Mouse (Mus musculus): ENCODE results near the gene Pdzph1.
A peak's percentile ranks its signal among the peaks of the same experiment; 100 is the strongest.

Gene Pdzph1

DNA sequence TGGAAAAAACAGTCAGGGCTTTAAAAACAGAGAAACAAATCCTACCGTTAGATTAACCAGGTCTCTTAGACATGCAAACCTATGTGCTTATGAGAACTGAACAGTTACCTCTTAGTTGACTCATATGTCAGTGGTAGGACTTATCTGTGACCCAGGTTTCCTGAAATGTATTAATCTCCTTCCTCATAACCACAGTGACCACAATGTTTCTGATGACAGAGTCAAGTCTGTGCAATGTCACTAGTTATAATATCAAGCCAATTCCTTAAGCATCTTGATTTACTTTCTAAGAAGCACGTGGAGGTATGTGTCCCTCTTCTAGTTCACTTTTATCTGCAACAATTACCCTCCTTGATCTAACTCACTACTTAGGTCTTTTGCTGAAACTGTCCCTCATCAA, 68.4 kb downstream of the Pdzph1 start:
- DNase-seq: no peak

DNA sequence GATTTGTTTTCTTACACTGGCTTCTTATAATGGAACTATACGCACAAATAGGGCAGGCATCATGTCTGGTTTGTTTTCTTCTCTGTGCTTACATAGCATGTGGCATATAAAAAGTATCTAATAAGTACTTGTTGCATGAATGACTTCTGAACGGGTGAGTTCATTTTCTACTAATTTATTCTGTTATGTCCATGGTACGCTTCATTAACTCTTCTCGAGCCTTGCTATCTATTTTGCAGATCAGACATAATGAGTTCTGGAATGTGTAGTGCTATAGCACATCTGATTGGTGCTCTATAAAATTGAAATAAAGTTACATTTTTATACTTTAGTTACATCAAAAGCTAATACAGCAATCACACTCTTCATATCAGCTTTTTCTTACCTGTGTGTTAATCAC, 71.2 kb downstream of the Pdzph1 start:
- no peak for DNase-seq

DNA sequence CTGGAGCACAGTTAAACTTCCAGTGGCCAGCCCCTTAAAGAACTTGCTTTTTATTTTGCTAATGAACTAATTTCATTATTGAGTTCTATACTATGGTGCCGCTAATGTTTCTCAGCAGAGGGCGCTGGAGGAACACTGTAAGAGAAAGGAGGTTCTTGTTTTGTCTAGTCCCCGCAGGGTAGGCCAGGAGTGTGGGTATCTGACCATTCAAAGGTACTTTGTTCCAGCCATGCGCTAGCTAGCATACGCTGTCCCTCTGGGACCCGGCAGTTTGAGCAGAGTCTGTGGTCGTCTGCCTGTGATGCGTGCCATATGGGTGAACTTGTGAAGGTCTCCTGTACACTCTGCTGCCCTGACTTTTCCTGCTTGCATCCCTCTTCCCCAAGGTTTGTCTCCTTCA, 72.1 kb downstream of the Pdzph1 start:
- DNase-seq: no peak

DNA sequence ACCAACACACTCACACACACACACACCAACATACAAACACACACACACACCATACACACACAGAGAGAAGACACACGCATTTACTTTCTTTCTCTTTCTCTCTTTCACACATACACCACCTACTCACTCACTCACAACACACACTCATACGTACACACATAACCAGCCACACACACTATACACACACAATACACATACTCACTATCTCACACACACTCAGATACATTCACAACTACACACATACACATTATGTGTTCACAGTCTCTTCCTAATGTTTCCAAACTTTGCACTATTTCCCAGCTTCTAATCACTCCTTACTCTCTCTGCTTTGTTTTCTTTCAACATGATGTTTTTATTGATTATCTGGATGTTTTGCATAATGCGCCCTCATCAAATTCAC, 72.6 kb downstream of the Pdzph1 start:
- no peak for DNase-seq

DNA sequence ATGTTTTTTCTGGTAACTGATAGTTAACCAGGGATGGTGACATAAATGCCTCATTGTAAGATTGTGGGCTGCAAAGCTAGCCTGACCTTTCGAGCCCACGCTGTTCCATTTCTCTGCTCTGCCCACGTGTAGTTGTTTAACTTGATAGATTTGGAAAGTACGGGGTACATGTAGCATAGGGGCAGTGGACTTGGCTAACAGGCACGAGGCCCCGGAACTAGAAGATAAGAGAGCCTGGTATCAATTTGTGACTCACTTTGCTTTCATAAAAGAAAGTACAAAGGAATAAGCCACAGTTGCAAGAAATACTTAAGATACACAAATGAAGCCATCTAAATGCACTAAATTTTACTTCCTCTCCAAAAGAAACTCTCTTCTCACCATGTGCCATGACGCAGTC, 79.6 kb downstream of the Pdzph1 start:
- DNase-seq: no peak

DNA sequence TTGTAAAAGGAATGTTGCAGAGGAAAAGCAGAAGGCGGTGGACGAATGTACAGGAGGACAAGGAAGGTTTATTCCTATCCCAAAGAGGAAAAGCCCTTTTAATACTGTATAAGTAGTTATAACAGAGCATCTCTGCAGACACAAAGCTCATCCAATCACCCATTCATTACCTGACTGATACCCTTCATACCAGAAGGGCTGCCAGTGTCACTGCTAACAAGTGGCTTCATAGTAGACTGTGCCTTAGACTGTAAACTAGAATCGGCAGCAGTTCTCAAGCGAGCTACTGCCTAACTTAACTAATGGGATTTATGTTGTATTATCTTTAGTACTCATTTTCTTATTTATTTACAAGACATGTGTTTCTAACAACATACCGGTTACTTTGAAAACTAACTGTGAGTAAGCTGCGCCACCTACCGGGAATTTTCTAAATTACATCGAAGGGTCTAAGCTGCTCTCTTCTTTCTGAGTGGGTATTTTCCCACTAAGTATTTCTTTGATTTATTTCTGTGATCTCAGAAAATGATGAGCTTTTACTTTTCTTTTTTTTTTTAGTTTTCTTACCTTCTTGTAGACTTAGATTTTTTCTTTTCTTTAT, 82.0 kb downstream of the Pdzph1 start:
- DNase-seq: peak; percentile 40 to 48

DNA sequence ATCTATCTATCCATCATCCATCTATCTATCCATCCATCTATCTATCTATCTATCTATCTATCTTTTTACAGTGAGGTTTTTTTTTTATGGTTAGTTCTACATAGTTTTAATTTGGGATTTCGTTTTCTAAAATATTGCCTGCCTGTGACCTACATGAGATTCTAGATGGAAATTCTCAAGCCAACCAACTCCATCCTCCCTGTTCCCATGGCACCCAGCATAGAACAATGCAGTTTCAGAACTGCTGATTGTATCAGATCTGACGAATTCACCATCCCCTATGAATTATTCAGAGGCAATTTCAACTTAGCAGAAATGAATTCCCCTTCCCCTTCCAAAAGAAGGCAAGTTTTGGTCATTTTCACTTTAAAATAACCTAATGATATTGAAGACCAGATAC, 85.2 kb downstream of the Pdzph1 start:
- no peak for DNase-seq

DNA sequence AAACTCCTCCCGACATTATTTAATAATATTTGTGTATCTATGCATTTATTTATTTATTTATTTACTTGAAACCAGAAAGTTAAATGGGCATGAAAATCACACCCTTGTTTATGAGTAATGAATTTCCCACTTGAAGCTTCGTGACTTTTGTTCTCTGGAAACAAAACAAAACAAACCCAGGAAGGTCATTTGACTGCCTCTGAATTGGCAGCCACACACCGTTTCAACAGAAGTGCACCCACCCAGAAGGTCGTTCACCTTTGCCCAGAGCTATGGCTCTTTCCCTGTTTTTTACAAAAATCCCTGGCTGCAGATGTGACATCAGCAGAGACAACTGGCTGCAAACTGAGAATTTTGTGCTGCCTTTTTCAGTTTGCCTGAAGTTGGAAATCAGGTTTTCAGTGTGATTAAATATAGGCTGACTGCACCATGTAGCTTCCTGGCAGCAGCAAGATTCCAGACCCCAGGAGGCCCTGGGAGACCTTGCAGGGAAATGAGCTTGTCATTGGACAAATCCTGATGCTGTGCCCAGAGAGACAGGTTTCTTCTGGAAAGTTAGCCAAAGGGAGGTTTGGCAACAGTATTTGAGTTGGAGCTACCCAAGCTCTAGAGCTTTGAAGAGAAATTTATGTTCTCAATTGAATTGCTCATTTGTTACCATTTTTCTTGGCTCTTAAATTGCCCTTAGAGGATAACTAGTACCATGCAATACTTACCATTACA, 99.5 kb downstream of the Pdzph1 start:
- no peak for DNase-seq

DNA sequence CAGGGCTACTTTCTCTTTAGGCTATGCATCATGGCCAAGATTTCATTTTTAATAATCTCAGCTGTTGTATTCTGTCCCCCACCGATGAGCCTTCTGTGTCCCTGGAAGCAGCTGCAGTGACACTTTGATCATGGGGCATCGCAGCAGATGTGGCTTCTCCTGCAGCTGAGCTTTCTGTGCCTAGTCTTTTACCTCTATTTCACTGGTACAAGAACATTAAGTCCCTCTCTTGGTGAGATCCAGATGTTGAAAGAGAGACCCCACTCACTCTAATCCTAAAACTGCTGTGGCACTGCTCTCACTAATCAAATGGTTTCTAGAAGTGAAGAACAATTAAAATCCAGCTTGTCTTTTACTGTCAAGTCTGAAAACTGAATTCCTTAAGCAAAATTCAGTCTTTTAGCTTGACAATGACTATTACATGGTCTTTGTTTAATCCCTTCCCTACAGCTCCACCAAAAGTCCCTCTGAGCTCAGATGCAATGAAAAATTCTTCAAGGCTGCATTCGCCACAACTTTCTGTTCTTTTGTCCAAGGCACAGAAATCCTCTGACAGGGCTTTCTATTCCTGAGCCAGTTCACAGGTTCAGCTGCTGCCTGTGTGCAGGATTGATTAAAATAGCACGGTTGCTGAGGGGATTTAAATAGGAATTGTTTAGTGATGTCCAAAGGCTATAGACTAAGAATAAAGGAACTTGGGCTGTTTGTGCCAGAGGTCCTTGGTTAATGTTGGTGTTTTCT, 101.1 kb downstream of the Pdzph1 start:
- DNase-seq: no peak

DNA sequence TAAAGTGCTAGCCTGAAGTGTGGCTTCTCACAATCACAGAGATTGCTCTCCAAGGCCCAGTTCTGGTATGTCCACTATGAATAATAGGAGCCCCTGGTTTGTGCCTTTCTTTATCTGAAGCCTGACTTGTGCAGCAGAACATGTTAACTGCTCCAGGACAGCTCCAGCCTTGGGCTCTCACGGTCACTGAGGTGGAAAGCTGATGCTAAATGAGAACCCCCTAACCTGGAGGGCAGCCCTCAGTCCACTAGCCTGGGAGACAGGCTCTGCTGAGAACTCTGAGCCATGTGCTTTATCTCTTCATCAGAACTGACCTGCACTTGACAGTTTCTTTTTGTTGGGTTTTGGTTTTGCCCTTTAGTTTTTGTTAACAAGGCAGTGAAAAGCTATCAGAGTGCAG, 106.8 kb downstream of the Pdzph1 start:
- DNase-seq: no peak

DNA sequence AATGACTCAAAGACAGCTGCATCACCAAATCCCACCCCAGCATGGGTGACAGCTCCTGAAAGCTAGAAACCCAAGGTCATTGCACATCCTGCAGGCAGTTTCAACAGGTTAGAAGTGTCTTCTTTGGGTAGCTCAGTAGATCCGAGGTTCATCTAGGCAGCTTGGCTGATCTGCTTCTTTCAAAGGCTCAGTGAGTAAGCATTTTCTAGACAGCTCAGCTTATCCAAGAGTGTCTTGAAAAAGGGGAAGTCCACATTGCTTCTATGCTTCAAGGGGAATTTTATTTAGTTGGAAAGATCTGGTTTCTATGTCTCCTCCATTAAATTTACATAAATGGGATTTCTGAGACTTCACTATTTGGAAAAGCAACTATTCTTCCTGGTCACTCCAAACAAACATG, 117.8 kb downstream of the Pdzph1 start:
- DNase-seq: no peak

DNA sequence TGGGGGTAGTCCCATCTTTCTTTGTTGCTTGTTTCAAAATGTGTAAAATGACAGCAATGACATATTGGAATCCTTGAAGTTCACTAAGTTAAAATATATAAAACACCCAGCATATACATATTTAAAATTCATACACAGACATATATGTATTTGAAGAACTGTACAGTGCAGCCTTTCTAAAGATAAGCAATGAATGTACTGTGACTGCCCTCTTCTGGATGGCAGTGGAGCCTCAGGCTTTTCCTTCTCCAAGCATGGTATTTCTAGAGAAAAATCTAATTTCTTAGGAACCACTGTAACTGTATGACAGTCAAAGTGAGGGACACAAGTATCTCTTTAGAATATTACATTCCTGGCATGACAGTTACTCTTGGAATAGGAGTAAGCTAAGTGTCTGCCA, 120.4 kb downstream of the Pdzph1 start:
- DNase-seq: no peak

All from B cell, adult 2 months (primary cell).